Mouse (Mus musculus): Measurements from ENCODE around the gene Slc39a7. TPM values are rescaled to one million over a fixed set of nuclear protein-coding genes. Genes with fewer than 3 reads are reported as not detected.
A peak's percentile ranks its signal among the peaks of the same experiment; 100 is the strongest.
"Not testable (repeated sequence)": the region's sequence is repeated elsewhere in the genome, so short reads cannot be mapped to it uniquely, and the experiment has no call there.

The Slc39a7 gene
- polyA plus RNA-seq, 1 experiment from 2014 or later, result 227 TPM

DNA sequence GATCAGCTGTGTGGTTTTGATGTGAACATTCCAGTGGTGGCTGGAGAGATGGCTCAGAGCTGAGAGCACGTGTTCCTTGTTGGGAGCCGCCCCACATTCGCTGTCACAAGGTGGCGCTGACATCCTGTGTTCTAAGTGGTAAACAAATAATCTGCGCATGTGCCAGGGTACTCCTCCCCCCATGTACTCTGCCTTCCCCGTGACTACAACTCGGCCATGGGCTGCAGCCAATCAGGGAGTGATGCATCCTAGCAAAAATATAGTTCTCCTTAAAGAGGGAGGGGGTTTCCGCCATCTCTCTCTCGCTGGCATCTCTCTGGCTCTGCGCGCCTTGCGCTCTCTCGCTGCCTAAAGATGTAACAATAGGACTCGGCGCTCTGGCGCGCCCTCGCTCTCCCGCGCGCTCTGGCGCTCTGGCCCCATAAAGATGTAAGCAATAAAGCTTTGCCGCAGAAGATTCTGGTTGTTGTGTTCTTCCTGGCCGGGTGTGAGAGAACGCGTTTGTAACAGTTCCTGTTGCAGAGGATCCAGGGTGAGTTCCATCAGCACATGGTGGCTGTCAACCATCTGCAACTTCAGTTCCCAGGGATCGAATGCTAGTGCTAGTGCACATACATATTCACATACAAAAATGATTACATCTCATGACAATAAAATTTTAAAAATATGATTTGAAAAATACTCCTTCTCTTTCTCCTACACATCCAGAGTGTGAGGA lies 50.1 kb downstream of the Slc39a7 start:
- not testable (repeated sequence) for H3K36me3 ChIP-seq; H3K9me3 ChIP-seq (replicated peaks)
- peak overlapping the region; percentile 87 for H3K27ac ChIP-seq (replicated peaks)
- 2% methylated on average over 27 of the region's 27 CpGs for WGBS
- peak; percentile 91 for DNase-seq (ENCODE audit: low spot score)
- peak overlapping the region; percentile 65 for H3K4me3 ChIP-seq
- H3K27me3 ChIP-seq (ENCODE audit: low read depth, poor library complexity, severe bottlenecking), result peaks cover 43% of the 10 kb centered on the region
- peaks cover 31% of the 10 kb centered on the region for H3K4me1 ChIP-seq

- DNase-seq (ENCODE audit: low spot score), result no peak
- no peaks in the 10 kb centered on the region for H3K9me3 ChIP-seq (replicated peaks)
- peak overlapping the region; percentile 65 for H3K4me3 ChIP-seq
- peaks cover 53% of the 10 kb centered on the region for H3K27me3 ChIP-seq (ENCODE audit: low read depth, poor library complexity, severe bottlenecking)
- H3K27ac ChIP-seq (replicated peaks), result peak overlapping the region; percentile 87
- H3K36me3 ChIP-seq, result no peaks in the 10 kb centered on the region
- H3K4me1 ChIP-seq, result peaks cover 31% of the 10 kb centered on the region
- WGBS, result 80% methylated on average over 19 of the region's 19 CpGs
Measured at GRCm38 (mm10) chr17:33980181-33981035, 51.1 kb downstream of the Slc39a7 start.

- Histone ChIP-seq H3K27ac (replicated peaks) (no peak overlapping the region), H3K4me3 (no peak overlapping the region), H3K9me3 (replicated peaks) (no peaks in the 10 kb centered on the region), H3K36me3 (no peaks in the 10 kb centered on the region), H3K27me3 (ENCODE audit: low read depth, poor library complexity, severe bottlenecking) (peaks cover 59% of the 10 kb centered on the region), H3K4me1 (peaks cover 31% of the 10 kb centered on the region)
- WGBS, result 83% methylated on average over 6 of the region's 6 CpGs
- DNase-seq (ENCODE audit: low spot score), result no peak
Measured at GRCm38 (mm10) chr17:33979512-33980050, 51.9 kb downstream of the Slc39a7 start.

DNA sequence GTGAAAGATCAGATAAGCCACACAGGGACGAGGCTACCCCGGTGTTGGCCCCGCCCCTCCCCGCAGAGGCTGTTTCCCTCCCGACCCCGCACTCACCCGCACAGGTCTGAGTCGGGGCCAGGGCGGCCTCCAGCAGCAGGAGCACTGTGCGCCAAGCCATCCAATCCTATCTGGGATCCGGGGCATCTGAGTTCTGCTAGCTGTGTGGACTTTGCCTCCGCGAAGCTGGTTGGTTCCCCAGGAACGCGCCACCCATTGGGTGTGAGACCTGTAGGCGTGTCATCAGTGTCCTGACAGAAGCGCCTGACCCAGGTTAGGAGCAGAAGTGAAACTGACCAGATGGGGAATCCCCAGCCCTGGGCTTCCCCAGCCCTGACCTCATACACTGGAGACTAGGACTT lies 52.9 kb downstream of the Slc39a7 start:
- under 1% methylated on average over 17 of the region's 17 CpGs for WGBS
- peak overlapping the region; percentile 55 for H3K4me3 ChIP-seq
- no peaks in the 10 kb centered on the region for H3K36me3 ChIP-seq
- peak; percentile 46 for DNase-seq (ENCODE audit: low spot score)
- H3K27ac ChIP-seq (replicated peaks), result peak overlapping the region; percentile 63; the same call in 1 of the 2 replicates
- peaks cover 31% of the 10 kb centered on the region for H3K4me1 ChIP-seq
- H3K9me3 ChIP-seq (replicated peaks), result no peaks in the 10 kb centered on the region
- peaks cover 59% of the 10 kb centered on the region for H3K27me3 ChIP-seq (ENCODE audit: low read depth, poor library complexity, severe bottlenecking)

MicroRNA genes within 50 kb of the gene (microRNA counts, 519-probe panel; counts per million panel counts)
- 3,687 counts per million, percentile 16 among the panel's probes with 10 or more counts for microRNA mmu-miR-219

Small RNA genes within 50 kb of the gene (microRNA-seq; reads per million reads assigned to microRNA genes)
- 11.7 reads per million, percentile 24 among the genes with 10 or more reads in this experiment for gene Mir219a-1
- gene Mir219c, result not detected

Other genes starting within 250 kb of the Slc39a7 start
- gene Angptl4, start 249.9 kb downstream of the Slc39a7 start, polyA plus RNA-seq (2016; fragmentation: Nextera tagmentation; extraction: Ambion mirVana), result 17.7 and 20.7 TPM in 2 replicates
- 24.6 and 29.4 TPM in 2 replicates for gene Kank3, start 221.2 kb downstream of the Slc39a7 start, polyA plus RNA-seq (2016; fragmentation: Nextera tagmentation; extraction: Ambion mirVana)
- gene Rps28, start 207.1 kb downstream of the Slc39a7 start, polyA plus RNA-seq (2016; fragmentation: Nextera tagmentation; extraction: Ambion mirVana), result 699 and 827 TPM in 2 replicates
- 496 and 518 TPM in 2 replicates for gene Ndufa7, start 207.1 kb downstream of the Slc39a7 start, polyA plus RNA-seq (2016; fragmentation: Nextera tagmentation; extraction: Ambion mirVana)
- 82.0 and 82.4 TPM in 2 replicates for gene Cd320, start 188.6 kb downstream of the Slc39a7 start, polyA plus RNA-seq (2016; fragmentation: Nextera tagmentation; extraction: Ambion mirVana)
- gene Gm7029, start 157.8 kb downstream of the Slc39a7 start, polyA plus RNA-seq (2016; fragmentation: Nextera tagmentation; extraction: Ambion mirVana), result not detected in 2 replicates
- gene Kifc1, start 141.0 kb downstream of the Slc39a7 start, polyA plus RNA-seq (2016; fragmentation: Nextera tagmentation; extraction: Ambion mirVana), result 7.8 and 9.4 TPM in 2 replicates
- 0.30 TPM in 1 of 2 replicates, not detected in the other for gene Platr17, start 126.5 kb downstream of the Slc39a7 start, polyA plus RNA-seq (2016; fragmentation: Nextera tagmentation; extraction: Ambion mirVana)
- gene Daxx, start 122.3 kb downstream of the Slc39a7 start, polyA plus RNA-seq (2016; fragmentation: Nextera tagmentation; extraction: Ambion mirVana), result 77.5 and 82.6 TPM in 2 replicates
- gene Tapbp, start 115.8 kb downstream of the Slc39a7 start, polyA plus RNA-seq (2016; fragmentation: Nextera tagmentation; extraction: Ambion mirVana), result 14.9 and 17.3 TPM in 2 replicates
- gene Zbtb22, start 115.8 kb downstream of the Slc39a7 start, polyA plus RNA-seq (2016; fragmentation: Nextera tagmentation; extraction: Ambion mirVana), result 23.5 and 24.1 TPM in 2 replicates
- gene Rgl2, start 102.1 kb downstream of the Slc39a7 start, polyA plus RNA-seq (2016; fragmentation: Nextera tagmentation; extraction: Ambion mirVana), result 43.1 and 46.9 TPM in 2 replicates
- 214 and 240 TPM in 2 replicates for gene Pfdn6, start 91.3 kb downstream of the Slc39a7 start, polyA plus RNA-seq (2016; fragmentation: Nextera tagmentation; extraction: Ambion mirVana)
- gene Wdr46, start 91.0 kb downstream of the Slc39a7 start, polyA plus RNA-seq (2016; fragmentation: Nextera tagmentation; extraction: Ambion mirVana), result 47.8 and 52.5 TPM in 2 replicates
- gene B3galt4, start 80.2 kb downstream of the Slc39a7 start, polyA plus RNA-seq (2016; fragmentation: Nextera tagmentation; extraction: Ambion mirVana), result 4.1 and 6.4 TPM in 2 replicates
- gene Vps52, start 75.9 kb downstream of the Slc39a7 start, polyA plus RNA-seq (2016; fragmentation: Nextera tagmentation; extraction: Ambion mirVana), result 53.5 and 61.0 TPM in 2 replicates
- gene Rps18, start 75.7 kb downstream of the Slc39a7 start, polyA plus RNA-seq (2016; fragmentation: Nextera tagmentation; extraction: Ambion mirVana), result 1,339 and 1,576 TPM in 2 replicates
- gene H2-K1, start 31.3 kb downstream of the Slc39a7 start, polyA plus RNA-seq (2016; fragmentation: Nextera tagmentation; extraction: Ambion mirVana), result 45.7 and 50.3 TPM in 2 replicates
- gene Ring1, start 7.0 kb downstream of the Slc39a7 start, polyA plus RNA-seq (2016; fragmentation: Nextera tagmentation; extraction: Ambion mirVana), result 13.8 and 15.3 TPM in 2 replicates
- gene H2-Ke6, start 3.6 kb downstream of the Slc39a7 start, polyA plus RNA-seq (2016; fragmentation: Nextera tagmentation; extraction: Ambion mirVana), result 120 and 128 TPM in 2 replicates
- 54.0 and 56.9 TPM in 2 replicates for gene Rxrb, start 130 bp upstream of the Slc39a7 start, polyA plus RNA-seq (2016; fragmentation: Nextera tagmentation; extraction: Ambion mirVana)
- 0.92 and 1.1 TPM in 2 replicates for gene Col11a2, start 7.8 kb upstream of the Slc39a7 start, polyA plus RNA-seq (2016; fragmentation: Nextera tagmentation; extraction: Ambion mirVana)
- gene H2-Oa, start 60.7 kb upstream of the Slc39a7 start, polyA plus RNA-seq (2016; fragmentation: Nextera tagmentation; extraction: Ambion mirVana), result 0.37 and 0.50 TPM in 2 replicates
- gene H2-DMa, start 87.9 kb upstream of the Slc39a7 start, polyA plus RNA-seq (2016; fragmentation: Nextera tagmentation; extraction: Ambion mirVana), result 6.4 and 9.5 TPM in 2 replicates
- 126 and 137 TPM in 2 replicates for gene Brd2, start 91.0 kb upstream of the Slc39a7 start, polyA plus RNA-seq (2016; fragmentation: Nextera tagmentation; extraction: Ambion mirVana)
- gene H2-DMb2, start 111.6 kb upstream of the Slc39a7 start, polyA plus RNA-seq (2016; fragmentation: Nextera tagmentation; extraction: Ambion mirVana), result 0.12 TPM in 1 of 2 replicates, not detected in the other
- 0.39 TPM in 1 of 2 replicates, not detected in the other for gene H2-DMb1, start 121.4 kb upstream of the Slc39a7 start, polyA plus RNA-seq (2016; fragmentation: Nextera tagmentation; extraction: Ambion mirVana)
- gene Tap1, start 155.9 kb upstream of the Slc39a7 start, polyA plus RNA-seq (2016; fragmentation: Nextera tagmentation; extraction: Ambion mirVana), result 0.93 and 1.3 TPM in 2 replicates
- gene Psmb9, start 156.1 kb upstream of the Slc39a7 start, polyA plus RNA-seq (2016; fragmentation: Nextera tagmentation; extraction: Ambion mirVana), result 0.49 and 0.52 TPM in 2 replicates
- gene Psmb8, start 166.0 kb upstream of the Slc39a7 start, polyA plus RNA-seq (2016; fragmentation: Nextera tagmentation; extraction: Ambion mirVana), result 1.4 and 3.0 TPM in 2 replicates
- gene Tap2, start 171.8 kb upstream of the Slc39a7 start, polyA plus RNA-seq (2016; fragmentation: Nextera tagmentation; extraction: Ambion mirVana), result 0.53 and 0.63 TPM in 2 replicates
- gene H2-Ob, start 207.2 kb upstream of the Slc39a7 start, polyA plus RNA-seq (2016; fragmentation: Nextera tagmentation; extraction: Ambion mirVana), result not detected in 2 replicates
- gene H2-Ab1, start 226.0 kb upstream of the Slc39a7 start, polyA plus RNA-seq (2016; fragmentation: Nextera tagmentation; extraction: Ambion mirVana), result 8.3 and 11.1 TPM in 2 replicates